In the genomic region with DNA sequence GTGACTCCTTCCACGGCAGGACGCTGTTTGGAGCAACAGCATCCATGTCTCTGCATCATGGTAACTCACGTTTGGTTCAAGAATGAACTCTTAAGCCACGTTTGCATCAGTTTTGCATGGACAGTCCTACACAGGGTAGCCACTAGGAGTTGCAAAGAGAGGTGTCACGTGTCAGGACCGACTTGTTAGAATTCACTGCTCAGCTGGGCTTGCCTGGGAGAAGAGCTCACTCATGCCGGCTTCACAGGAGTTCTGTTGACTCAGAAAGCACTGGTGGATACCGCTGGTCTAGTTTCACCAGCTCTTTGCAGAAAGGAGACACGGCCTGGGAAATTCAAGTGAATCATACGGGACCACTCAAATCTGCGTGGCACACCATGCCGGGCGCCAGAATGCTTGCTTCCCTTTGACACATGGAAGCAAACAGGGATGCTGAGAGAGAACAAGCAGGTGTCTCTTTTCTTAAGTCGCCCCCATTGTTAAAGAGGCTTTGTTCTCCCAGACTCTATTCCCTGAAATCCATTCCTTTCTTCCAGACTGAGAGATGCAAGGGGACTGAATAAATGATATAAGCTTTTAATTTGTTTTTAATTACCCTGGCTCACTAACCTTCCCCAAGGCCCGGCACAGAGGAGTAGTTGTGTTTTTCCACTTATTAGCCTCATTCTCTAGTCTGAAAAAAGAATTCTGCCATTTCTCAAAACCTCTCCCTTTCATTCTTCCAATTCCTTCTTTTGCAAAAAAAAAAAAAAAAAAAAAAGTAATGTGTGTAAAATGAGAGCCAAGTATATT, we compare ENCODE assay signal across 10 mouse cellular contexts. TPM values are rescaled to one million over a fixed set of nuclear protein-coding genes. Genes with fewer than 3 reads are reported as not detected.
A peak's percentile ranks its signal among the peaks of the same experiment; 100 is the strongest.
DNase-seq lines count a peak whose midpoint lies in the region; ATAC-seq lines count a peak whose summit lies in the region.
"Had no signal": no experiment of that assay in that cellular context is flagged by ENCODE, and none has a peak within 500 bp of the region (broad histone marks: within the 10 kb centered on the region; RNA-seq: fewer than 3 reads in every experiment).

No protein-coding gene starts in this region.

- H3K9me3 ChIP-seq in kidney, embryonic 15.5 days (replicated peaks) = no peaks in the 10 kb centered on the region
- no peaks in the 10 kb centered on the region for H3K9me3 ChIP-seq in embryonic facial prominence, embryonic 10.5 days
- H3K9me3 ChIP-seq in intestine, embryonic 15.5 days = no peaks in the 10 kb centered on the region
- H3K9me3 ChIP-seq in neural tube, embryonic 14.5 days (ENCODE audit: control insufficient read depth, low read length) = peaks cover 5% of the 10 kb centered on the region

- DNase-seq in kidney, adult 9 months = no peak
- peak; percentile 50 for DNase-seq in embryonic facial prominence, embryonic 10.5 days (ENCODE audit: low spot score)
- DNase-seq in spleen, adult 18-20 months = no peak
- DNase-seq in adrenal gland, postnatal 14 days = no peak
- DNase-seq in gastrocnemius, adult 18-20 months (ENCODE audit: low spot score) = no peak
- DNase-seq: thymus, adult 18-20 months had no signal

- no peak overlapping the region for H3K9ac ChIP-seq in kidney, embryonic 15.5 days
- no peak overlapping the region for H3K9ac ChIP-seq in intestine, embryonic 15.5 days
- no peak overlapping the region for H3K9ac ChIP-seq in neural tube, embryonic 14.5 days (replicated peaks; ENCODE audit: low read depth, low read length)

- H3K4me1 ChIP-seq in kidney, embryonic 15.5 days = peaks cover 35% of the 10 kb centered on the region
- peaks cover 50% of the 10 kb centered on the region for H3K4me1 ChIP-seq in embryonic facial prominence, embryonic 10.5 days
- H3K4me1 ChIP-seq in intestine, embryonic 15.5 days (replicated peaks) = peaks cover 18% of the 10 kb centered on the region
- peaks cover 7% of the 10 kb centered on the region; the same call in 1 of the 2 replicates for H3K4me1 ChIP-seq in neural tube, embryonic 14.5 days (ENCODE audit: control insufficient read depth, insufficient read depth, low read length)

- H3K4me2 ChIP-seq in kidney, embryonic 15.5 days = no peak overlapping the region
- H3K4me2 ChIP-seq in intestine, embryonic 15.5 days (replicated peaks) = no peak overlapping the region
- no peak overlapping the region for H3K4me2 ChIP-seq in neural tube, embryonic 14.5 days (ENCODE audit: low read depth, low read length)

- 30% methylated on average over 15 of the region's 15 CpGs for WGBS in kidney, embryonic 15.5 days
- WGBS in embryonic facial prominence, embryonic 10.5 days = 15% methylated on average over 15 of the region's 15 CpGs
- WGBS in intestine, embryonic 15.5 days = 53% methylated on average over 15 of the region's 15 CpGs
- WGBS in neural tube, embryonic 14.5 days = 22% methylated on average over 15 of the region's 15 CpGs

- no peak overlapping the region for H3K4me3 ChIP-seq in kidney, embryonic 15.5 days (replicated peaks)
- no peak overlapping the region for H3K4me3 ChIP-seq in embryonic facial prominence, embryonic 10.5 days
- H3K4me3 ChIP-seq in intestine, embryonic 15.5 days (replicated peaks) = no peak overlapping the region
- H3K4me3 ChIP-seq in neural tube, embryonic 14.5 days (ENCODE audit: low read depth, low read length) = no peak overlapping the region
- H3K4me3 ChIP-seq: erythroblast, embryonic 14.5 days had no signal

- H3K27ac ChIP-seq in kidney, embryonic 15.5 days = peak overlapping the region; percentile 89
- H3K27ac ChIP-seq in embryonic facial prominence, embryonic 10.5 days (replicated peaks) = peak overlapping the region; percentile 83
- H3K27ac ChIP-seq in intestine, embryonic 15.5 days = peak overlapping the region; percentile 66
- peak overlapping the region; percentile 16 for H3K27ac ChIP-seq in neural tube, embryonic 14.5 days (ENCODE audit: low read depth, low read length)

- no peaks in the 10 kb centered on the region for H3K36me3 ChIP-seq in kidney, embryonic 15.5 days
- H3K36me3 ChIP-seq in embryonic facial prominence, embryonic 10.5 days (replicated peaks) = no peaks in the 10 kb centered on the region
- H3K36me3 ChIP-seq in intestine, embryonic 15.5 days = no peaks in the 10 kb centered on the region
- H3K36me3 ChIP-seq in neural tube, embryonic 14.5 days (ENCODE audit: control insufficient read depth, insufficient read depth, low read length) = no peaks in the 10 kb centered on the region

- ATAC-seq in kidney, embryonic 15.5 days (replicated peaks; ENCODE audit: low FRiP score) = peak; percentile 43
- no peak for ATAC-seq in intestine, embryonic 15.5 days
- peak; percentile 30; the same call in 1 of the 2 replicates for ATAC-seq in neural tube, embryonic 14.5 days (ENCODE audit: low read depth)

- no peaks in the 10 kb centered on the region for H3K27me3 ChIP-seq in kidney, embryonic 15.5 days
- H3K27me3 ChIP-seq in embryonic facial prominence, embryonic 10.5 days (replicated peaks; ENCODE audit: low read depth, poor library complexity, severe bottlenecking) = no peaks in the 10 kb centered on the region
- H3K27me3 ChIP-seq in intestine, embryonic 15.5 days (replicated peaks) = no peaks in the 10 kb centered on the region
- no peaks in the 10 kb centered on the region for H3K27me3 ChIP-seq in neural tube, embryonic 14.5 days (ENCODE audit: control insufficient read depth, insufficient read depth, low read length)

RNA-seq across cellular contexts. Expression of gene Tlr1, which starts 55.9 kb away (rescaled TPM):
- 0.65 and 1.0 TPM in 2 replicates for polyA plus RNA-seq in kidney, embryonic 15.5 days (2015; fragmentation: Nextera tagmentation; extraction: Ambion mirVana)
- polyA plus RNA-seq in embryonic facial prominence, embryonic 10.5 days (2016; fragmentation: Nextera tagmentation; extraction: Ambion mirVana) = 0.31 and 0.35 TPM in 2 replicates
- polyA plus RNA-seq in intestine, embryonic 15.5 days (2015; fragmentation: Nextera tagmentation; extraction: Ambion mirVana) = 1.0 and 1.3 TPM in 2 replicates
- 0.11 and 0.61 TPM in 2 replicates for polyA plus RNA-seq in neural tube, embryonic 14.5 days (2014; fragmentation: Nextera tagmentation; extraction: Ambion mirVana)
- 0.85 and 3.4 TPM in 2 replicates for total RNA-seq in adrenal gland, postnatal 14 days (2021)
- under 1 TPM in 1 of 2 experiments, not detected in 1; 0.28 TPM for total RNA-seq in gastrocnemius, adult 18-20 months (2021)
- polyA plus RNA-seq: erythroblast, embryonic 14.5 days had no signal

Comparison
In these comparisons a context has a peak if more than half of its experiments do, and no peak if none do; other contexts are left out.
1. H3K27ac ChIP-seq: peak in every context shown above with its lines; median percentile 89 in kidney, embryonic 15.5 days; 83 in embryonic facial prominence, embryonic 10.5 days; 66 in intestine, embryonic 15.5 days; 16 in neural tube, embryonic 14.5 days.